Mouse (Mus musculus): ENCODE results near the gene Cd3e.

DNA sequence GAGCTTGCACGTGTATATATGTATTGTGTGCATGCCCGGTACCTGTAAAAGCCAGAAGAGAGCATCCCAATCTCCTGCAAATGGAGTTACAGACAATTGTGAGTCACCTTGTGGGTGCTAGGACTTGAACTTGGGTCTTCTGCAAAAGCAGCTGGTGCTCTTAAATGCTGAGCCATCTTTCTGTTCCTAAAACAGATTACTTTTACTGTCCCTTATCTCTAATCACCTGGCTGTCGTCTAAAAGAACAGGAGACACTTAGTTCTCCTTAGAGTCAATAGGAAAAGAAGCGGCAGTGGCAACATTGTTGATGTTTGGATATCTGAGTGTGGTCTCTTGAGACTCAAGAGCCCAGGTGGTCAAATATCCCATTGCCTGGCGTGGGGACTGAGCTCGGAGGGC, 31.6 kb downstream of the Cd3e start:
- TF ChIP-seq CTCF (IDR thresholded peaks at IDR 0.05; ENCODE audit: insufficient read depth, low read length) (no peak), POLR2A (IDR thresholded peaks at IDR 0.05; ENCODE audit: borderline replicate concordance, extremely low read depth, low read depth, low read length) (no peak)
